Mouse (Mus musculus): ENCODE data around the gene Ctsz.

DNA sequence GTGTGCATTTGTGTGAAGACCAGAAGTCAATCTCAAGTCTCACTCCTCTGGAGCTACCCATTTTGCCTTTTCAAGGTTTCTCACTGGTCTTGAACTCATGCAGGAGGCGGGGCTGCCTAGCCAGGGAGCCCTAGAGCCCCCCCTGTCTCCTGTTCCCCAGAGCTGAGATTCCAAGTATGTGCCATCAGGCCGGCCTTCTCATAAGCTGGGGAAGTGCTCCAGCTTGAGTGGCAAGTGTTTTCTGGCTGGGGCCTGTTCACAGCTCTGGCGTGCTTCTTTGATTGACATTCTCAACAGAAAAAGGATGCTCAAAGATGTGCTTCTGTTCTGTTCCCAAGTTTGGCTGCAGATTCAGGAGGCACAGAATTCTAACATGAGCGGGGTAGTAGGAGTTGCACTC is 38.4 kb downstream of the Ctsz start:
- no peak for TF ChIP-seq MAX (IDR thresholded peaks at IDR 0.05; ENCODE audit: low read depth)
- no peak for TF ChIP-seq MYOD1 (IDR thresholded peaks at IDR 0.05; ENCODE audit: control insufficient read depth in 1 of 3, insufficient read length in 2 of 3, low read depth in 2 of 3)
- no peak for TF ChIP-seq USF1 (IDR thresholded peaks at IDR 0.05; ENCODE audit: low read depth)
- TF ChIP-seq POLR2A (IDR thresholded peaks at IDR 0.05; ENCODE audit: insufficient read length, low read depth): no peak
- no peak for TF ChIP-seq TCF3 (IDR thresholded peaks at IDR 0.05; ENCODE audit: insufficient read length, low read depth)
- no peak for TF ChIP-seq POLR2AphosphoS2 (IDR thresholded peaks at IDR 0.05; ENCODE audit: insufficient read length, low read depth)
- no peak for TF ChIP-seq TCF12 (IDR thresholded peaks at IDR 0.05; ENCODE audit: insufficient read depth, poor library complexity, severe bottlenecking)
- no peak for TF ChIP-seq CEBPB (IDR thresholded peaks at IDR 0.05; ENCODE audit: insufficient read depth, poor library complexity, severe bottlenecking)
- TF ChIP-seq E2F4 (IDR thresholded peaks at IDR 0.05; ENCODE audit: insufficient read depth): no peak
- TF ChIP-seq MYOG (IDR thresholded peaks at IDR 0.05; ENCODE audit: control insufficient read depth in 1 of 3, insufficient read depth in 1 of 3, insufficient read length in 2 of 3, low read depth in 2 of 3): no peak
- no peak for TF ChIP-seq SRF (IDR thresholded peaks at IDR 0.05; ENCODE audit: control insufficient read depth, insufficient read length, low read depth)
- TF ChIP-seq REST (IDR thresholded peaks at IDR 0.05; ENCODE audit: insufficient read depth, insufficient read length): no peak

Data from myocyte (in vitro differentiated cells).